Mouse (Mus musculus): ENCODE measurements around the gene Tcf20.

GRCm38 (mm10) chr15:83009532-83009931 is 21.9 kb upstream of the Tcf20 start:
- no peak for TF ChIP-seq CTCF (IDR thresholded peaks at IDR 0.05; ENCODE audit: insufficient read depth, low read depth, low read length)
- no peak for TF ChIP-seq POLR2A (IDR thresholded peaks at IDR 0.05; ENCODE audit: insufficient read depth, low read depth, low read length)

All from olfactory bulb, adult 2 months (tissue).